13 mouse cellular contexts compared by ENCODE assay signal in genomic region chr12:85227876-85228599, GRCm38 (mm10). TPM values are rescaled to one million over a fixed set of nuclear protein-coding genes. Genes with fewer than 3 reads are reported as not detected.
DNase-seq lines count a peak whose midpoint lies in the region; ATAC-seq and TF ChIP-seq lines count a peak whose summit lies in the region.
"Had no signal": no experiment of that assay in that cellular context is flagged by ENCODE, and none has a peak within 500 bp of the region (broad histone marks: within the 10 kb centered on the region; RNA-seq: fewer than 3 reads in every experiment).

No protein-coding gene starts in this region.

- H3K4me1 ChIP-seq in embryonic facial prominence, embryonic 12.5 days, result peaks cover 28% of the 10 kb centered on the region
- no peaks in the 10 kb centered on the region for H3K4me1 ChIP-seq in hindbrain, postnatal 0 days (ENCODE audit: insufficient read depth, low read length)

- H3K36me3 ChIP-seq in embryonic facial prominence, embryonic 12.5 days, result peaks cover 39% of the 10 kb centered on the region
- peaks cover 38% of the 10 kb centered on the region for H3K36me3 ChIP-seq in hindbrain, postnatal 0 days (ENCODE audit: insufficient read depth, low read length)

- DNase-seq in kidney, adult 18-20 months, result peak; percentile 7
- DNase-seq in kidney, adult 11 months, result no peak
- peak; percentile 18 for DNase-seq in kidney, postnatal 14 days
- no peak for DNase-seq in layer of hippocampus, adult 8-10 months (ENCODE audit: low spot score in 2 of 2)
- DNase-seq in hindbrain, postnatal 0 days (ENCODE audit: low spot score), result no peak
- DNase-seq in spleen, postnatal 14 days (ENCODE audit: low spot score in 2 of 2), result no peak
- DNase-seq: cerebellum, adult 11 months; right cerebral cortex, postnatal 14 days; thymus, adult 18-20 months had no signal

- H3K4me3 ChIP-seq in embryonic facial prominence, embryonic 12.5 days, result no peak overlapping the region
- H3K4me3 ChIP-seq in hindbrain, postnatal 0 days (ENCODE audit: low read length), result no peak overlapping the region
- H3K4me3 ChIP-seq: megakaryocyte, embryonic 14.5 days; neural tube, embryonic 13.5 days had no signal

- no peak for TF ChIP-seq CTCF in hindbrain, postnatal 0 days (IDR thresholded peaks at IDR 0.05; ENCODE audit: low read depth)

- 51% methylated on average over 15 of the region's 15 CpGs for WGBS in embryonic facial prominence, embryonic 12.5 days
- 60% methylated on average over 15 of the region's 15 CpGs for WGBS in hindbrain, postnatal 0 days

- peak; percentile 29 for ATAC-seq in CD4-positive, CD25-positive, alpha-beta regulatory T cell, adult 4 months
- no peak for ATAC-seq in embryonic facial prominence, embryonic 12.5 days (ENCODE audit: insufficient number of reproducible peaks, insufficient read depth, low FRiP score, low TSS enrichment)
- ATAC-seq in hindbrain, postnatal 0 days, result no peak

- no peaks in the 10 kb centered on the region for H3K9me3 ChIP-seq in embryonic facial prominence, embryonic 12.5 days
- H3K9me3 ChIP-seq in hindbrain, postnatal 0 days (ENCODE audit: low read length), result no peaks in the 10 kb centered on the region
- H3K9me3 ChIP-seq: megakaryocyte, embryonic 14.5 days; neural tube, embryonic 13.5 days had no signal

- H3K27me3 ChIP-seq in embryonic facial prominence, embryonic 12.5 days, result no peaks in the 10 kb centered on the region
- no peaks in the 10 kb centered on the region for H3K27me3 ChIP-seq in hindbrain, postnatal 0 days (ENCODE audit: insufficient read depth, low read length)
- H3K27me3 ChIP-seq: megakaryocyte, embryonic 14.5 days; neural tube, embryonic 13.5 days had no signal

- peak overlapping the region; percentile 64; the same call in 1 of the 2 replicates for H3K27ac ChIP-seq in embryonic facial prominence, embryonic 12.5 days
- no peak overlapping the region for H3K27ac ChIP-seq in hindbrain, postnatal 0 days
- H3K27ac ChIP-seq: neural tube, embryonic 13.5 days had no signal

- no peak overlapping the region for H3K4me2 ChIP-seq in embryonic facial prominence, embryonic 12.5 days (replicated peaks)
- H3K4me2 ChIP-seq in hindbrain, postnatal 0 days (ENCODE audit: low read depth, low read length), result no peak overlapping the region
- H3K4me2 ChIP-seq: neural tube, embryonic 13.5 days had no signal

- no peak overlapping the region for H3K9ac ChIP-seq in embryonic facial prominence, embryonic 12.5 days
- H3K9ac ChIP-seq in hindbrain, postnatal 0 days (replicated peaks; ENCODE audit: low read length), result no peak overlapping the region
- H3K9ac ChIP-seq: neural tube, embryonic 13.5 days had no signal

RNA-seq across cellular contexts. Expression of gene Eif2b2, which starts 8.8 kb away (rescaled TPM):
- polyA plus RNA-seq in CD4-positive, CD25-positive, alpha-beta regulatory T cell, adult 4 months (2017; shearing (Covaris generic)), result 10 to 100 TPM; 67.3 to 94.7 TPM
- 79.0 and 88.2 TPM in 2 replicates for polyA plus RNA-seq in embryonic facial prominence, embryonic 12.5 days (2016; fragmentation: Nextera tagmentation; extraction: Ambion mirVana)
- total RNA-seq in layer of hippocampus, adult 8-10 months (2022), result 10 to 100 TPM; 52.0 to 70.8 (median 60.7) TPM
- 38.9 and 91.0 TPM in 2 replicates for total RNA-seq in hindbrain, postnatal 0 days (2014; rRNA removed)
- polyA plus RNA-seq in hindbrain, postnatal 0 days (2015; fragmentation: Nextera tagmentation; extraction: Ambion mirVana), result 86.6 and 87.9 TPM in 2 replicates

RNA-seq across cellular contexts. Expression of gene Mlh3, which starts 42.4 kb away (rescaled TPM):
- 10 to 100 TPM; 11.9 to 17.2 TPM for polyA plus RNA-seq in CD4-positive, CD25-positive, alpha-beta regulatory T cell, adult 4 months (2017; shearing (Covaris generic))
- polyA plus RNA-seq in embryonic facial prominence, embryonic 12.5 days (2016; fragmentation: Nextera tagmentation; extraction: Ambion mirVana), result 10.1 and 11.0 TPM in 2 replicates
- total RNA-seq in layer of hippocampus, adult 8-10 months (2022), result 10 to 100 TPM; 17.8 to 23.1 (median 20.5) TPM
- total RNA-seq in hindbrain, postnatal 0 days (2014; rRNA removed), result 5.5 and 9.9 TPM in 2 replicates
- polyA plus RNA-seq in hindbrain, postnatal 0 days (2015; fragmentation: Nextera tagmentation; extraction: Ambion mirVana), result 4.9 and 5.1 TPM in 2 replicates

RNA-seq across cellular contexts. Expression of gene Pgf, which starts 50.4 kb away (rescaled TPM):
- polyA plus RNA-seq in CD4-positive, CD25-positive, alpha-beta regulatory T cell, adult 4 months (2017; shearing (Covaris generic)), result not detected
- polyA plus RNA-seq in embryonic facial prominence, embryonic 12.5 days (2016; fragmentation: Nextera tagmentation; extraction: Ambion mirVana), result 15.4 and 19.1 TPM in 2 replicates
- 1 to 10 TPM; 4.2 to 6.6 (median 6.1) TPM for total RNA-seq in layer of hippocampus, adult 8-10 months (2022)
- total RNA-seq in hindbrain, postnatal 0 days (2014; rRNA removed), result 2.9 and 5.0 TPM in 2 replicates
- polyA plus RNA-seq in hindbrain, postnatal 0 days (2015; fragmentation: Nextera tagmentation; extraction: Ambion mirVana), result 10.0 TPM in 2 replicates

Comparison
In these comparisons a context has a peak if more than half of its experiments do, and no peak if none do; other contexts are left out.
1. DNase-seq: peak in kidney, adult 18-20 months (single experiment) and kidney, postnatal 14 days (single experiment); none in kidney, adult 11 months (single experiment), layer of hippocampus, adult 8-10 months (0 of 2), hindbrain, postnatal 0 days (single experiment) and spleen, postnatal 14 days (0 of 2).
2. RNA of gene Pgf, which starts 50.4 kb away (polyA plus RNA-seq): 15.4 to 19.1 TPM in embryonic facial prominence, embryonic 12.5 days and 10.0 TPM in hindbrain, postnatal 0 days; not detected in CD4-positive, CD25-positive, alpha-beta regulatory T cell, adult 4 months; every median in the first group is over 10 times any median in the second.